Mouse (Mus musculus): ENCODE data around the gene Pycr1. TPM values are rescaled to one million over a fixed set of nuclear protein-coding genes. Genes with fewer than 3 reads are reported as not detected.

The Pycr1 gene
- polyA plus RNA-seq, 1 experiment from 2014 or later = 1.5 TPM

DNA sequence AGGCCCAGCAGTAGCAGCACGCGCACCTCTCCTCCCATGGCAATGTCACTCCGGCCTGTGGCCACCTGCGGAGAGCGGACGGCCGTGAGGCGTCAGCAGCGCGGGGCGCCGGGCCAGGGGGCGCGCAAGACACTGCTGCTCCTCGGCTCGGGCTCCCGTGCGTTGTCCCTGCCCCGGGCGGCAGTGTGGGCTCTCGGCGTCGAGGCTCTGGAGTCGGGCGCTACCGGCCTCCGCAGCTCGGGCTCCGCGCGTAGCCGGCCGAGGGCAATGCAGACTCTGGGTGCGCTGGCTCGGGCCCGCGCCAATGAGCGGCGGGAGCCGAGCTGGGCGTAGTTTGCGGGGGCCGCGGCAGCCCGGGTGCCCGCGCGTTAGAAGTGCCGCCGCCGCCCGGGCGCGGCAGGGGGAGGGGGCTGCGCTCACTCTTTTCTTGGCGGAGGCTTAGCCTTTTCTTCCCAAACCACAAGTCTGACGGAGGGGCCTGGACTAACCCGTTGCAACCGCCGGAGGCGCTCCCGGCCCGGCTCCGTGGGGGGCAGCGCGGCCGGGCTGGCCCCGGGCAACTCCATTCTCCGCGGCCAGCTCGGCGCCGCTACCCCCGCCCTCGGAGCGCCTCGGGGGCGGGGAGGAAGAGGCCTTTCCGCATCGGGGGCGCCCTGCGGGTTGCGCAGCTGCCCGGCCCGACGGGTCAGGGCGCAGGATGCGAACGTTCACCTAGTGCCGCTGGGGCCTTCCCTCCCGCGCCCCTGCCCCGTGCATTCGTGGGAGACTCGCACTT lies 16.9 kb upstream of the Pycr1 start:
- H3K9ac ChIP-seq (replicated peaks) = peak overlapping the region; percentile 30; the same call in 1 of the 2 replicates
- ATAC-seq = peak; percentile 52
- peaks cover 74% of the 10 kb centered on the region for H3K27me3 ChIP-seq (ENCODE audit: insufficient read depth, low read length)
- DNase-seq = peak; percentile 42
- under 1% methylated on average over 62 of the region's 95 CpGs for WGBS (ENCODE audit: insufficient replicate concordance)
- TF ChIP-seq CTCF (IDR thresholded peaks at IDR 0.05; ENCODE audit: low read depth) (no peak; the same call in 1 of the 2 replicates), EP300 (IDR thresholded peaks at IDR 0.05; ENCODE audit: low read depth) (no peak)
- H3K4me3 ChIP-seq (ENCODE audit: low read depth, low read length) = peak overlapping the region; percentile 45
- peaks cover 14% of the 10 kb centered on the region for H3K4me1 ChIP-seq (ENCODE audit: insufficient read depth)
- no peaks in the 10 kb centered on the region for H3K9me3 ChIP-seq (ENCODE audit: low read length)
- no peak overlapping the region for H3K27ac ChIP-seq (ENCODE audit: low read depth)
- H3K4me2 ChIP-seq (ENCODE audit: low read depth, low read length) = peak overlapping the region; percentile 72
- H3K36me3 ChIP-seq (replicated peaks; ENCODE audit: insufficient read depth, low read length) = no peaks in the 10 kb centered on the region

DNA sequence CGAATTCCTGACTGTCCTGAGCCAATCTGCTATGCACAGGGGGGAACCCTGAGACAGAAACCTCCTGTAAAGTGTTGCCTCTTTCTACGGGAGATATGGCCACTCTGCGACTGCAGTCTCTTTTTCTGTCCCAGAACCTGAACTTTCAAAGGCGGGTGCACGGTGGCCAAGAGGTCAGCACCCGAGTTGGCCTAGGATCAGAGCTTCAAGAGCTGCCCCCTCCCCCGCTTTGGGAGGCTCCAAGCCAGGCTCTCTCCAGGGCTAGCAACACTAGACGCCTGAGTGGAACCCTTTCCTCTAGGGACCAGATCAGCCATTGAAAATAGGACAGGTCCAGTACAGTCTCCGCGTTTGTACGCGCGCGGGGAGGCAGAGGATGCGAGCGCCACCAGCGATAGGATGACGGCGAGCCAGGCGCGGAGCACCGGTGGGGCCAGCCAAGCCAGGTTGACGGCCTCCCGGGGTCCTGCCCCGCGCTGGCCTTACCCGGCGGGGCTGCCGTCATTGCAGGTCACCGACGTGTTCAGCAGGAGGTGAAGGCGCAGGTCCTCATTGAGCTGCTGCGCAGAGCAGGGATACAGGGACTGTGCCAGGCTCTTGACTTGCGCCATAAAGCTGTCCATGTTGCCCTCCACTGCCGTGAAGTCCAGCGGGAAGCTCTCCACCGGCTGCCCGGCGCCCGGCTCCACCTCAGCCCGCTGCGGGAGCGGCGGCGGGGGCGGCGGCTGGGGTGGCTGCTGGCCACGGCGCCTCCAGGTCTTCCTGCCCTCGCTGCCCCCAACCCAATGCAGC lies 16.1 kb upstream of the Pycr1 start:
- DNase-seq = no peak
- H3K4me3 ChIP-seq (ENCODE audit: low read depth, low read length) = peak overlapping the region; percentile 45
- no peak overlapping the region for H3K9ac ChIP-seq (replicated peaks)
- no peaks in the 10 kb centered on the region for H3K9me3 ChIP-seq (ENCODE audit: low read length)
- no peaks in the 10 kb centered on the region for H3K36me3 ChIP-seq (replicated peaks; ENCODE audit: insufficient read depth, low read length)
- H3K27me3 ChIP-seq (ENCODE audit: insufficient read depth, low read length) = peaks cover 70% of the 10 kb centered on the region
- H3K27ac ChIP-seq (ENCODE audit: low read depth) = no peak overlapping the region
- WGBS (ENCODE audit: insufficient replicate concordance) = 5% methylated on average over 44 of the region's 50 CpGs
- TF ChIP-seq EP300 (IDR thresholded peaks at IDR 0.05; ENCODE audit: low read depth) (no peak), CTCF (IDR thresholded peaks at IDR 0.05; ENCODE audit: low read depth) (no peak)
- ATAC-seq = peak; percentile 26; the same call in 1 of the 2 replicates
- H3K4me2 ChIP-seq (ENCODE audit: low read depth, low read length) = peak overlapping the region; percentile 72
- H3K4me1 ChIP-seq (ENCODE audit: insufficient read depth) = peaks cover 15% of the 10 kb centered on the region

DNA sequence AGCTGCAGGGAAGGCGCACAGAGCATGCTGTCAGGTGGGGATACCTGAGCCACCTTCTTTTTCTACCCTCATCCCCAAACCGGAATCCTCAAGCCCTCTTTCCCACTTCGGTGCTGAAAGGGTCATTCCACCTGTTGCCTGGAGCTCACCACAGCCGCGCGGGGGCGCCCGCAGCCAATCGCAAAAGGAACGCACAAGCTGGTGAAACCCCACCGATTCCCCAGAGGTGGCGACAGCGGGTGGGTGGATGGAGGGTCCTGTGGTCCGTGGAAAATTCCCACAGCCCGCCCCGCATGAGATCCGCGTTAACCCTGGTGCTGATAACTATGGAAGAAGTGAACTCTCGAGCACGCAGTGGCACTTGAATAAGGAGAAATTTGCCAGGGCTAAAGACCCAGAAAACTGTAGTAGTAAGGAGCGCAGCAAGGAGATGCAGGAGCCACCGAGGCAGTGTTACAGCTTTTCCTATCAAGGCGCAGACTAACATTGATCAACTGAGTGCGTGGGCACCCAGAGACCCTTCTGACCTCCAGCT lies 15.4 kb upstream of the Pycr1 start:
- Histone ChIP-seq H3K36me3 (replicated peaks; ENCODE audit: insufficient read depth, low read length) (no peaks in the 10 kb centered on the region), H3K27me3 (ENCODE audit: insufficient read depth, low read length) (peaks cover 70% of the 10 kb centered on the region), H3K9me3 (ENCODE audit: low read length) (no peaks in the 10 kb centered on the region), H3K4me2 (ENCODE audit: low read depth, low read length) (no peak overlapping the region), H3K4me1 (ENCODE audit: insufficient read depth) (peaks cover 18% of the 10 kb centered on the region), H3K4me3 (ENCODE audit: low read depth, low read length) (no peak overlapping the region), H3K9ac (replicated peaks) (no peak overlapping the region), H3K27ac (ENCODE audit: low read depth) (no peak overlapping the region)
- WGBS (ENCODE audit: insufficient replicate concordance) = 2% methylated on average over 24 of the region's 24 CpGs
- DNase-seq (peak; percentile 86), ATAC-seq (0 out of 2 replicates have a peak, but pooled peaks have one; percentile 30)
- no peak for TF ChIP-seq EP300 (IDR thresholded peaks at IDR 0.05; ENCODE audit: low read depth)
- peak; percentile 91 for TF ChIP-seq CTCF (IDR thresholded peaks at IDR 0.05; ENCODE audit: low read depth)

DNA sequence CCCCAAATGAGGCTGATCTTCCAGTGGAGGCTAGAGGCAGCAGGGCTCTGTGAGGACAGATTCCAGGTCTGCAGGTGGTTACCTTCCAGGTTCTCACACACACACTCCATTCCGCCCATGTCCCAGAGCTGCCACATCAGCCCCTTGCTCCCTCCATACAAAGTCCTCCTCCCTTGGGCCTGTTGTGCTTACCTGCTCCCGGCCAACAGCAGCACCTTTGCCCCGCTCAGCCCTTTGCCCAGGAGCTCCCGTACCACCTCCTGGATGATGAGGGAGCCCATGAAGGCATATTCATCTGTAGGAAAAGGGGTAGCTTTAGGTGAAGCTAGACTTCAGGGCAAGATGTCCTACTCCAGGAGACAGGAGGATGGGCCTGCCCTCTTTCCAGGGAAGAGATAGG lies 13.7 kb upstream of the Pycr1 start:
- Histone ChIP-seq H3K36me3 (replicated peaks; ENCODE audit: insufficient read depth, low read length) (no peaks in the 10 kb centered on the region), H3K4me2 (ENCODE audit: low read depth, low read length) (no peak overlapping the region), H3K9me3 (ENCODE audit: low read length) (no peaks in the 10 kb centered on the region), H3K4me3 (ENCODE audit: low read depth, low read length) (no peak overlapping the region), H3K4me1 (ENCODE audit: insufficient read depth) (peaks cover 18% of the 10 kb centered on the region), H3K9ac (replicated peaks) (no peak overlapping the region), H3K27ac (ENCODE audit: low read depth) (no peak overlapping the region), H3K27me3 (ENCODE audit: insufficient read depth, low read length) (peaks cover 54% of the 10 kb centered on the region)
- TF ChIP-seq EP300 (IDR thresholded peaks at IDR 0.05; ENCODE audit: low read depth) = no peak
- no peak for TF ChIP-seq CTCF (IDR thresholded peaks at IDR 0.05; ENCODE audit: low read depth)
- WGBS (ENCODE audit: insufficient replicate concordance) = 77% methylated on average over 4 of the region's 4 CpGs
- ATAC-seq = no peak
- DNase-seq = no peak

DNA sequence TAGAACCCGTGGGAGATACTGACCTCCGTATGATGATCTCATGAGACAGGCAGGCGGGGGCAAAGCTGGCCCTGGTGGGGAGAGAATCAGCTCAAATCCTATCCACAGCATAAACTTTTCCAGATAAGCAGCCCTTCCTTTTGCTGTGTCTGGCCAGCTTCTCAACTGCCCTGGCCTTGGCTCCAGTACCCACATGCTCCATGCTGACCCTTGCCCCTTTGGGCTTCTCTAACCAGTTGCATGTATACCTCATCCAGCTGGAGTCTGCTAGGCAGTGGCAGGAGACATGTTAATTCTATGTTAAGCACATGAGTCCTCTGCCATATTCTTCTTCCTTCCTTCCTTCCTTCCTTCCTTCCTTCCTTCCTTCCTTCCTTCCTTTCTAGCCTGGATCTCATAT lies 11.2 kb upstream of the Pycr1 start:
- H3K27ac ChIP-seq (ENCODE audit: low read depth) = no peak overlapping the region
- WGBS (ENCODE audit: insufficient replicate concordance) = 68% methylated on average over 3 of the region's 3 CpGs
- H3K9me3 ChIP-seq (ENCODE audit: low read length) = no peaks in the 10 kb centered on the region
- H3K4me3 ChIP-seq (ENCODE audit: low read depth, low read length) = no peak overlapping the region
- DNase-seq (no peak), ATAC-seq (no peak)
- TF ChIP-seq EP300 (IDR thresholded peaks at IDR 0.05; ENCODE audit: low read depth) = no peak
- no peak for TF ChIP-seq CTCF (IDR thresholded peaks at IDR 0.05; ENCODE audit: low read depth)
- no peaks in the 10 kb centered on the region for H3K36me3 ChIP-seq (replicated peaks; ENCODE audit: insufficient read depth, low read length)
- no peak overlapping the region for H3K9ac ChIP-seq (replicated peaks)
- peaks cover 28% of the 10 kb centered on the region for H3K27me3 ChIP-seq (ENCODE audit: insufficient read depth, low read length)
- H3K4me2 ChIP-seq (ENCODE audit: low read depth, low read length) = no peak overlapping the region
- peaks cover 8% of the 10 kb centered on the region; the same call in 1 of the 2 replicates for H3K4me1 ChIP-seq (ENCODE audit: insufficient read depth)

DNA sequence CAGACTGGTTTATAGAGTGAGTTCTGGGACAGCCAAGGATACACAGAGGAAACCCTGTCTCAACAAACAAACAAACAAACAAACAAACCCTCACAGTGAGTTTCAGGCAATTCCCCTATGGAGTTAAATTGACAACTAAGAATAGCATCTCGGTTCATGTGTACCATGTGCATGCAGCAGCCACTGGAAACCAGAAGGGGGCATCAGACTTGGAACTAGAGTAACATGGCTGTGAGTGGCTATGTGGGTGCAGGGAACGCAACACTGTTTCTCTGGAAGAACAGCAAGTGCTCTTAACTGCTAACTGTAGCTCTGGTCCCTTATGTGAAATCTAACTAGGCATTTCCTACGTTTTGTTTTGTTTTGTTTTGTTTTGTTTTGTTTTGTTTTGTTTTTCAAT lies 8.3 kb upstream of the Pycr1 start:
- no peak for TF ChIP-seq EP300 (IDR thresholded peaks at IDR 0.05; ENCODE audit: low read depth)
- peak; percentile 56 for TF ChIP-seq CTCF (IDR thresholded peaks at IDR 0.05; ENCODE audit: low read depth)

More for the DNA sequence above, 8.3 kb upstream of the Pycr1 start:
- H3K4me1 ChIP-seq (ENCODE audit: insufficient read depth) = peaks cover 11% of the 10 kb centered on the region; the same call in 1 of the 2 replicates
- no peak overlapping the region for H3K4me2 ChIP-seq (ENCODE audit: low read depth, low read length)
- ATAC-seq = no peak
- DNase-seq = no peak
- no peak overlapping the region for H3K9ac ChIP-seq (replicated peaks)
- H3K27me3 ChIP-seq (ENCODE audit: insufficient read depth, low read length) = 0 out of 2 replicates have a peak, but pooled peaks cover under 1% of the 10 kb centered on the region
- 67% methylated on average over 3 of the region's 3 CpGs for WGBS (ENCODE audit: insufficient replicate concordance)
- no peaks in the 10 kb centered on the region for H3K36me3 ChIP-seq (replicated peaks; ENCODE audit: insufficient read depth, low read length)
- H3K27ac ChIP-seq (ENCODE audit: low read depth) = no peak overlapping the region
- H3K9me3 ChIP-seq (ENCODE audit: low read length) = no peaks in the 10 kb centered on the region
- H3K4me3 ChIP-seq (ENCODE audit: low read depth, low read length) = no peak overlapping the region
